Mouse (Mus musculus) forebrain, embryonic 16.5 days (tissue): ENCODE results near the gene Alg14. TPM values are rescaled to one million over a fixed set of nuclear protein-coding genes. Genes with fewer than 3 reads are reported as not detected.

Experiments used
- ATAC-seq: fragments of 200-750 bp; cut with Nextera tagmentation; 2 replicates; pipeline ENCODE4 v1.8.0; 2017; ENCODE audit warnings: mild to moderate bottlenecking, moderate library complexity
- H3K27ac ChIP-seq: fragments of 300-500 bp; sonication (generic); 2 replicates; pipeline ENCODE4 v1.5.1; 2014; ENCODE audit warnings: low read length, control low read depth
- H3K27me3 ChIP-seq: fragments of 300-500 bp; sonication (generic); replicated peaks from 2 replicates; pipeline ENCODE4 v1.6.1; 2014; ENCODE audit warnings: low read length; ENCODE audit not compliant: control insufficient read depth, insufficient read depth
- H3K36me3 ChIP-seq: fragments of 300-500 bp; sonication (generic); 2 replicates; pipeline ENCODE4 v1.6.1; 2014; ENCODE audit not compliant: control insufficient read depth, insufficient read depth
- H3K4me1 ChIP-seq: fragments of 300-500 bp; sonication (generic); replicated peaks from 2 replicates; pipeline ENCODE4 v1.6.1; 2014; ENCODE audit warnings: low read length; ENCODE audit not compliant: control insufficient read depth, insufficient read depth
- H3K4me2 ChIP-seq: fragments of 300-500 bp; sonication (generic); 2 replicates; pipeline ENCODE4 v1.6.1; 2014; ENCODE audit warnings: mild to moderate bottlenecking, low read length, control low read depth
- H3K4me3 ChIP-seq: fragments of 300-500 bp; sonication (generic); replicated peaks from 2 replicates; pipeline ENCODE4 v1.5.1; 2014; ENCODE audit warnings: mild to moderate bottlenecking, low read length, control low read depth
- H3K9ac ChIP-seq: fragments of 300-500 bp; sonication (generic); replicated peaks from 2 replicates; pipeline ENCODE4 v1.6.1; 2014; ENCODE audit warnings: low read depth, low read length, control low read depth
- H3K9me3 ChIP-seq: fragments of 300-500 bp; sonication (generic); 2 replicates; pipeline ENCODE4 v1.6.1; 2016; ENCODE audit warnings: low read length; ENCODE audit not compliant: control insufficient read depth
- WGBS: fragments of 180-500 bp; shearing (Covaris S2); extraction: QIAGEN DNeasy Blood & Tissue Kit; methylation state at CpG from one replicate; pipeline ENCODE4 v1.1.7; 2014; 5-methylcytosine and 5-hydroxymethylcytosine counted together
- polyA plus RNA-seq: library from polyadenylated mRNA; unstranded; fragments of >200 nt; fragmentation: Nextera tagmentation; extraction: Ambion mirVana; gene quantifications from 2 replicates; pipeline ENCODE4 v1.2.1, GENCODE M21; 2015

The Alg14 gene
- polyA plus RNA-seq, 1 experiment from 2014 or later = 29.8 TPM

GRCm38 (mm10) chr3:121258521-121259478, 32.8 kb upstream of the Alg14 start:
- no peak overlapping the region for H3K27ac ChIP-seq
- no peaks in the 10 kb centered on the region for H3K9me3 ChIP-seq
- H3K9ac ChIP-seq = no peak overlapping the region
- peaks cover 9% of the 10 kb centered on the region for H3K4me1 ChIP-seq
- WGBS = 67% methylated on average over 20 of the region's 20 CpGs
- peaks cover 6% of the 10 kb centered on the region; the same call in 1 of the 2 replicates for H3K27me3 ChIP-seq
- ATAC-seq = no peak
- H3K4me3 ChIP-seq = no peak overlapping the region
- H3K4me2 ChIP-seq = no peak overlapping the region
- no peaks in the 10 kb centered on the region for H3K36me3 ChIP-seq

- Histone ChIP-seq H3K4me3 (no peak overlapping the region), H3K9ac (no peak overlapping the region), H3K27me3 (peaks cover 14% of the 10 kb centered on the region; the same call in 1 of the 2 replicates), H3K36me3 (no peaks in the 10 kb centered on the region), H3K4me1 (peaks cover 9% of the 10 kb centered on the region), H3K27ac (no peak overlapping the region), H3K4me2 (no peak overlapping the region), H3K9me3 (no peaks in the 10 kb centered on the region)
- 78% methylated on average over 7 of the region's 7 CpGs for WGBS
- no peak for ATAC-seq
These were observed 31.5 kb upstream of the Alg14 start for GRCm38 (mm10) chr3:121260041-121260440.

DNA sequence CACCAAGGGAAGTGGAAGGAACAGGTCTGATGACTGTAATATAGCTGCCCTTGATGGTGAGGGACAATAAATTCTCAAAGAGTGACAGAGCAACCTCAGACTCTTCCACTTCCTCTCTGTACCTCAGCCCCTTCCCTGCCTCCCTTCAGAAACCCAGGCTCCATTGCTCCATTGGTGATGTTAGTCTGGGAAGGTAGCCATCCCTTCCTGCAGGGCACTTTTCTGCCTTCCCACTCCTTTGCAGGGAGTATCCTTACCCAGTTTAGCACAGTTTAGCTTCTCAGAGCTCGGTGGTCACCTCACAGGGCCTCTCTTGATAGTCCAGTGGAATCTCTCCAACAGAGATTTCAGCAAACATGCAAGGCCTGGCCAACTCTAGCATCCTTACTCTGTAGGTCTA, 30.7 kb upstream of the Alg14 start:
- Histone ChIP-seq H3K4me2 (no peak overlapping the region), H3K9me3 (no peaks in the 10 kb centered on the region), H3K4me1 (peaks cover 9% of the 10 kb centered on the region), H3K27ac (no peak overlapping the region), H3K36me3 (no peaks in the 10 kb centered on the region), H3K27me3 (peaks cover 14% of the 10 kb centered on the region; the same call in 1 of the 2 replicates), H3K4me3 (no peak overlapping the region), H3K9ac (no peak overlapping the region)
- no peak for ATAC-seq
- WGBS = 66% methylated on average over 1 of the region's 1 CpGs

DNA sequence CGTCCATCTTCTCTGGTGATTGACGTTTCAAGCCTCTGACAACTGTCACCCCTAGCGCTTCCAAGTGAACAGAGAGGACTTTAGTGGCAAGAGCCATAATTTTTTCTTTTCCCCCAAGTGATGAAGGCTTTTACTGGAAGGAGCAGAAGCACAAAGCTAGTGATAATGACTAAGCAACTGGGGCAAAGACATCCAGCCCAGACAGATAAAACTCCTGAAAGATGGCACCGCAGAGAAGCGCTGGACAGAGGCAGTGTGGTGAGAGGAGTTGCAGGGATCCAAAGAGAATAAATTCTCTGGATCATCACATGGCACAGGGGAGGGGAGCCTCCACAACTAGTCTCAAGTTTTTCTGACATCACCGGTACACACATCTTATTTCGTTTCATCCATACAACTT, 30.3 kb upstream of the Alg14 start:
- WGBS = 75% methylated on average over 7 of the region's 7 CpGs
- Histone ChIP-seq H3K27me3 (peaks cover 14% of the 10 kb centered on the region; the same call in 1 of the 2 replicates), H3K27ac (no peak overlapping the region), H3K9ac (no peak overlapping the region), H3K4me3 (no peak overlapping the region), H3K4me1 (peaks cover 9% of the 10 kb centered on the region), H3K9me3 (no peaks in the 10 kb centered on the region), H3K4me2 (no peak overlapping the region), H3K36me3 (no peaks in the 10 kb centered on the region)
- no peak for ATAC-seq

DNA sequence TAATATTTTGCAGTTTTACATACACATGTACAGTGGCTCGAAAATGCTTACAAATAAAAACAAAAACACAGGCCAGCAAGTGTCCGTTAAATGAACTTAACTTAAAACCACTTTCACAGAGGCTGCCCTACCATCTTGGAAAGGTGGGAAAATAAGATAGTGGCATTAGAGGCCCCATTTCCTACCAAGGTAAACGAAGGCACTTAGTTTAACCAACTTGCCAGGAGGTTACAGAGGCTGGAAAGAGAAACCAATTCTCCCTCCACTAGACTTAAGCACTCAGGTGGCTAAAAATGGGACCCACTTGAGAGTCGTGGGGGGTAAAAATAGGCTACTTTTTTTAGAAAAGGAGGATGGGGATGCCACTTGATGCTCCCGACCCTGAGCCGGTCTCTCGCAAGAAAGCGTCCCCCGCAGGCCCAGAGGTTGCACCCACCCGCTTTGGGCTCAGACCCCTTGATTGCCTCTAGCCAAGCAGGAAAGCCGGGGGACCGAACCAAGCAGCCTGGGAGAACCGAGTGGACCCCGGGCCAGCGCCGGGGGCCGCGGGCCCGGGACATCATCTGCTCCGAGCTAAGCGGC, 29.5 kb upstream of the Alg14 start:
- Histone ChIP-seq H3K4me2 (peak overlapping the region; percentile 86), H3K9ac (peak overlapping the region; percentile 89), H3K9me3 (no peaks in the 10 kb centered on the region), H3K4me3 (peak overlapping the region; percentile 74), H3K27me3 (peaks cover 14% of the 10 kb centered on the region; the same call in 1 of the 2 replicates), H3K36me3 (no peaks in the 10 kb centered on the region), H3K27ac (no peak overlapping the region), H3K4me1 (peaks cover 9% of the 10 kb centered on the region)
- ATAC-seq = no peak
- 9% methylated on average over 21 of the region's 21 CpGs for WGBS

- Histone ChIP-seq H3K27me3 (peaks cover 14% of the 10 kb centered on the region; the same call in 1 of the 2 replicates), H3K27ac (peak overlapping the region; percentile 26; the same call in 1 of the 2 replicates), H3K4me3 (peak overlapping the region; percentile 74), H3K9me3 (no peaks in the 10 kb centered on the region), H3K36me3 (no peaks in the 10 kb centered on the region), H3K4me1 (peaks cover 9% of the 10 kb centered on the region), H3K4me2 (peak overlapping the region; percentile 86), H3K9ac (peak overlapping the region; percentile 89)
- ATAC-seq = peak; percentile 87
- under 1% methylated on average over 94 of the region's 97 CpGs for WGBS
These were observed 28.9 kb upstream of the Alg14 start for GRCm38 (mm10) chr3:121262521-121263204.

DNA sequence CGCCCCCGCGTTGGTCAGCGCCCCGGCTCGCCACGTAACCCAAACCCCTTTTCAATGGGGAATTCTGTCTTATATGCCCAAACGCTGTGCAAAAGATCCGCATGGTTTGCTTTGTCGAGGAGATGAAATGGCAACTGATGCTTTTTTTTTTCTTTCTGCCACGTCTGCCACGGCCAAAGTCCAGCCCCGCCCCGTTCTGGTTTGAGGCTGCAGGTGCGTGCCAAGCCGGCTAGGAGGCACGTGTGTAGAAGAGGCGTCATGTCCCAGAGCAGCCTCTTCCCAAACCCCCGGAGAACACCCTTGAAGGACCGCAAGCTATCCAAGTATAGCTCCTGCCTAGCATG, 28.4 kb upstream of the Alg14 start:
- 2% methylated on average over 20 of the region's 20 CpGs for WGBS
- Histone ChIP-seq H3K9ac (peak overlapping the region; percentile 89), H3K27me3 (peaks cover 14% of the 10 kb centered on the region; the same call in 1 of the 2 replicates)

GRCm38 (mm10) chr3:121264242-121264641, 27.3 kb upstream of the Alg14 start:
- 62% methylated on average over 6 of the region's 6 CpGs for WGBS
- no peak overlapping the region for H3K4me2 ChIP-seq
- no peak for ATAC-seq
- H3K4me1 ChIP-seq = peaks cover 9% of the 10 kb centered on the region
- no peaks in the 10 kb centered on the region for H3K36me3 ChIP-seq
- no peak overlapping the region for H3K4me3 ChIP-seq
- no peaks in the 10 kb centered on the region for H3K9me3 ChIP-seq
- no peak overlapping the region for H3K9ac ChIP-seq
- H3K27me3 ChIP-seq = peaks cover 14% of the 10 kb centered on the region; the same call in 1 of the 2 replicates
- H3K27ac ChIP-seq = no peak overlapping the region

More for the DNA sequence above, 28.4 kb upstream of the Alg14 start:
- H3K27ac ChIP-seq = peak overlapping the region; percentile 26; the same call in 1 of the 2 replicates
- H3K36me3 ChIP-seq = no peaks in the 10 kb centered on the region
- H3K4me2 ChIP-seq = peak overlapping the region; percentile 86
- H3K4me1 ChIP-seq = peaks cover 9% of the 10 kb centered on the region
- no peaks in the 10 kb centered on the region for H3K9me3 ChIP-seq
- peak overlapping the region; percentile 74 for H3K4me3 ChIP-seq
- ATAC-seq = peak; percentile 21

GRCm38 (mm10) chr3:121267283-121267682, 24.3 kb upstream of the Alg14 start:
- WGBS = 90% methylated on average over 5 of the region's 5 CpGs
- Histone ChIP-seq H3K27me3 (0 out of 2 replicates have a peak, but pooled peaks cover 8% of the 10 kb centered on the region), H3K4me1 (peaks cover 4% of the 10 kb centered on the region), H3K4me3 (no peak overlapping the region), H3K9me3 (no peaks in the 10 kb centered on the region), H3K4me2 (no peak overlapping the region), H3K27ac (no peak overlapping the region), H3K9ac (no peak overlapping the region), H3K36me3 (no peaks in the 10 kb centered on the region)
- no peak for ATAC-seq
